Mouse (Mus musculus): Measurements from ENCODE around the gene Gm20816. TPM values are rescaled to one million over a fixed set of nuclear protein-coding genes. Genes with fewer than 3 reads are reported as not detected.
"Not testable (repeated sequence)": the region's sequence is repeated elsewhere in the genome, so short reads cannot be mapped to it uniquely, and the experiment has no call there.

The Gm20816 gene
- not detected in 2 replicates for polyA plus RNA-seq (2015; fragmentation: Nextera tagmentation; extraction: Ambion mirVana)

- not testable (repeated sequence) for H3K27me3 ChIP-seq (replicated peaks; ENCODE audit: control insufficient read depth, insufficient read depth, low read length); H3K4me1 ChIP-seq (replicated peaks; ENCODE audit: control insufficient read depth, insufficient read depth, low read length); ATAC-seq; H3K36me3 ChIP-seq (ENCODE audit: control insufficient read depth, insufficient read depth); H3K9ac ChIP-seq (replicated peaks; ENCODE audit: low read depth, low read length); H3K27ac ChIP-seq (ENCODE audit: low read length); H3K4me3 ChIP-seq (replicated peaks; ENCODE audit: low read length); H3K9me3 ChIP-seq (ENCODE audit: control insufficient read depth, low read length); H3K4me2 ChIP-seq (ENCODE audit: low read length)
- WGBS = no CpG with 5 or more reads among the region's 3 CpGs
Measured at GRCm38 (mm10) chrY:68537655-68538054, at the start of gene Gm20816. Gene Gm20816, plus strand, starts transcription at chrY:68537955.

Other genes starting within 250 kb of the Gm20816 start
- not detected in 2 replicates for gene Gm20937, start 243.1 kb upstream of the Gm20816 start, polyA plus RNA-seq (2015; fragmentation: Nextera tagmentation; extraction: Ambion mirVana)

All from forebrain, embryonic 16.5 days (tissue).